Mouse (Mus musculus) ES-Bruce4 (cell line): ENCODE measurements around the gene Vsig2. TPM values are rescaled to one million over a fixed set of nuclear protein-coding genes. Genes with fewer than 3 reads are reported as not detected.

Experiments used
- H3K27ac ChIP-seq: 2 replicates; pipeline ENCODE4 v1.5.1; 2012; ENCODE audit warnings: low read length, inconsistent platforms; ENCODE audit not compliant: insufficient read depth
- H3K27me3 ChIP-seq: 2 replicates; pipeline ENCODE4 v1.6.1; 2012; ENCODE audit warnings: mild to moderate bottlenecking, low read length, inconsistent platforms; ENCODE audit not compliant: control insufficient read depth, poor library complexity, insufficient read depth, severe bottlenecking
- H3K36me3 ChIP-seq: 2 replicates; pipeline ENCODE4 v1.6.1; 2012; ENCODE audit warnings: inconsistent platforms, mild to moderate bottlenecking, low read length, moderate library complexity; ENCODE audit not compliant: control insufficient read depth, poor library complexity, insufficient read depth, severe bottlenecking
- H3K4me1 ChIP-seq: one replicate; pipeline ENCODE4 v1.8.1; 2011; ENCODE audit warnings: low read length; ENCODE audit not compliant: control insufficient read depth, insufficient read depth
- H3K4me3 ChIP-seq: 2 replicates; pipeline ENCODE4 v1.5.1; 2011; ENCODE audit warnings: low read depth, mild to moderate bottlenecking, low read length
- H3K9ac ChIP-seq: 2 replicates; pipeline ENCODE4 v1.6.1; 2012; ENCODE audit warnings: low read depth, mild to moderate bottlenecking, inconsistent platforms; ENCODE audit not compliant: poor library complexity, severe bottlenecking
- H3K9me3 ChIP-seq: replicated peaks from 2 replicates; pipeline ENCODE4 v1.6.1; 2012; ENCODE audit warnings: mild to moderate bottlenecking, low read length, inconsistent platforms; ENCODE audit not compliant: control insufficient read depth, poor library complexity, insufficient read depth, severe bottlenecking
- CTCF ChIP-seq: IDR thresholded peaks from one replicate; pipeline ENCODE4 v1.8.1; 2011; ENCODE audit warnings: low read depth, low read length
- EP300 ChIP-seq: IDR thresholded peaks from 2 replicates; pipeline ENCODE4 v1.6.1; 2011; ENCODE audit warnings: low read depth, low read length; ENCODE audit not compliant: insufficient read depth
- POLR2A ChIP-seq: IDR thresholded peaks from one replicate; pipeline ENCODE4 v1.8.1; 2011; ENCODE audit warnings: low read length; ENCODE audit not compliant: insufficient read depth
- polyA plus RNA-seq: library from polyadenylated mRNA; stranded (reverse); fragments of >200 nt; gene quantifications from 2 replicates; pipeline ENCODE4 v1.2.4, GENCODE M21; 2011; ENCODE audit warnings: low read depth; ENCODE audit not compliant: missing spikeins, insufficient read depth, insufficient read length

Vsig2 gene
- polyA plus RNA-seq, 1 experiment = not detected

DNA sequence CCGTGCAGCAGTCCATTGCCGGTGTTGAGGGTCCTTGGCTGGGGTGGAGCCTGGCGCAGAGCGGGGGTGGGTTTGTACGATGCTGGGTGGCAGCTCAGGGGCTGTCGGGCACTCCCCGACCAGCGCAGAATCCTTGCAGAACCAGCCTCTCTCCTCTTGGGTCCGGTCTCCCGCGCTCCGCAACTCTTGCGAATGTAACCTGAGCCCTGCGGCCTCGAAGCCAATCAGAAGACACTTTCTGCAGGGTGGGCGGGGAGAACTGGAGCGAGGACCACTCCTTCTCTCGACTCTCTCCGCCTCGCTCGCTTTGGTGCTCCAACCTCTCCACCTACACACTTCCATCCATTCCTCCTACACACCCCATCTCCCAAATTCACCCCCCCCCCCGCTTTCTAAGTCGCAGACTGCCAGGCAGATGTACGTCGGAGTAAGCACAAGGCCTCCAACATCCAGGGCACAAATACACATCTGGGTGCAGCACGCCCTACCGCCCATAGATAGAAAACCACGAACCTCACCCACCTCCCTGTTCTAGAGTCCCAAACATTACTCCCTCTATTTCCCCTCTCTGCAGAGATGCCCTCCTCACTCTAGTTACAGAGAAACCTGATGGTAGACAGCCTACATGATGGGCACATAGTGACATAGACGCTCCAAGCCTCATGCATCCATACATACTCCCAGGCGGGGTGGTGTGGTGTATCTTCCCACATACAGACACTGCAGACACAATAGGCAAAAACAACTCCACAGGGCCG lies 13.7 kb downstream of the Vsig2 start, which contains the start of gene Nrgn:
Nrgn (minus strand) TSS at position 369 of the 758 bp plus-strand sequence.
- TF ChIP-seq CTCF (no peak), EP300 (no peak), POLR2A (no peak)
- H3K9ac ChIP-seq = peak within 1 kb of the TSS; percentile 1; the same call in 1 of the 2 replicates
- H3K27ac ChIP-seq = no peak within 1 kb of the TSS
- no peaks in the 10 kb centered on the region for H3K9me3 ChIP-seq
- peak within 1 kb of the TSS; percentile 70 for H3K4me3 ChIP-seq
- H3K27me3 ChIP-seq = no peaks in the 10 kb centered on the region; the same call in 1 of the 2 replicates
- no peaks in the 10 kb centered on the region for H3K36me3 ChIP-seq
- no peaks in the 10 kb centered on the region for H3K4me1 ChIP-seq

DNA sequence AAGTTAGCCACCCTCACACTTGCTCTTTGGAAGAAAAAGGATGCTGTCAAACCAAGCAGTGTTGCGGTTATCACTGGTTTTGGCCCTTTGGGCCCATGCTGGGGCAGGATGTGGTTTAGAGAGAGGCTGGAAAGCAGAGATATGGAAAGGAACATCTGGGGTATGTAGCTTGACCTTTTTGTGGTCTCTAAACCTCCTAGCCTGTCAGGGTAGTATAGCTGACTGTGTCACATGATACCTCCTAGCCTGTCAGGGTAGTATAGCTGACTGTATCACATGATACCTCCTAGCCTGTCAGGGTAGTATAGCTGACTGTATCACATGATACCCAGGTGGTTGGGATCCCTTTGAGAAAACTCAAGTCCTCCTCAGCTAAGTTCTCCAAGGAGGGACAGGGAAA lies 15.2 kb downstream of the Vsig2 start:
- Histone ChIP-seq H3K4me1 (no peaks in the 10 kb centered on the region), H3K9me3 (no peaks in the 10 kb centered on the region), H3K4me3 (no peak overlapping the region), H3K9ac (no peak overlapping the region), H3K36me3 (no peaks in the 10 kb centered on the region), H3K27me3 (no peaks in the 10 kb centered on the region; the same call in 1 of the 2 replicates), H3K27ac (no peak overlapping the region)
- no peak for TF ChIP-seq EP300
- no peak for TF ChIP-seq CTCF
- TF ChIP-seq POLR2A = no peak

DNA sequence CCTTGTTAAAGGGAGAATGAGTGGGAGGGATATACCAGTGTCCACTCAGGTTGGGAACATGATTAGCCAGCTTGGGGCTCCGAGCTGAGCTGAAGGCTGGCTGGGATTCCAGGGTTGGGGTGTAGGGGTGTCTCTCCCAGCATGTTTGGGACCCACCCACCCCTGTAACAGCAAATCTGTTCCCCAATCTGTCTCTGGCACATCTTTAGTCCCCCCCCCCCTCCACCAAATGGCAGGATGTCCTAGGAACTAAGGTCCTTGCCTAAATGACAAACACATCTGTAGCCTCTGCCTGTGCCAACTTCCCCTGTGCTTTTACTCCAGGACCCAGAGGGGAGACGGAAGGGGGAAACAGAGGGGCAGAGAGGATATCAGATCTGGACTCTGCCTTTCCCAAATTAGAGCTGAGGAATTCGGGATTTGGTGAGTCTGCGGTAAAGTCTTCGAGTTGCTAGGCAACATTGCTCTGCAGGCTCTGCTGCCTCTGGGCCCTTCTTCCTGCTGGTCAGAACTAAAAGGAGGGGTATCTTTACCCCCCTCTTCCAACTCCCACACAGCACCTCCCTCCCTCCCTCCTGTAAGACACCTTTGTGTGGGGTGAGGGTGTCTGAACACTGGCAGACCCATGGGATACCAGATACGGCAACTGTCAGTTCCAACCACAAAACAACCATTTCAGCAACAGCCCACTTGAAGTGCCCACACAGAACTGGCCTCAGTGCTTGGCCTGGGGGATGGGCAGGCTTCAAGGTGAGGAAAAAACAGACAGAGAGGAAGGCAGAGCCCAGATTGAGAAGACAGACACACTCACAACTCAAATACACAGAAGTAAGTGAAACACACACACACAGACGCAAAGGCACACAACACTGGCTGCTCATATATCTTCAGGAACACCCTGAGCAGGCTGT lies 16.0 kb downstream of the Vsig2 start, which contains the start of gene Siae:
Siae (plus strand) TSS at position 861 of the 911 bp plus-strand sequence.
- Histone ChIP-seq H3K4me3 (no peak within 1 kb of the TSS), H3K9ac (no peak within 1 kb of the TSS), H3K27ac (no peak within 1 kb of the TSS), H3K4me1 (no peaks in the 10 kb centered on the region), H3K9me3 (no peaks in the 10 kb centered on the region), H3K27me3 (no peaks in the 10 kb centered on the region; the same call in 1 of the 2 replicates), H3K36me3 (no peaks in the 10 kb centered on the region)
- TF ChIP-seq EP300 = no peak
- no peak for TF ChIP-seq POLR2A
- TF ChIP-seq CTCF = no peak

DNA sequence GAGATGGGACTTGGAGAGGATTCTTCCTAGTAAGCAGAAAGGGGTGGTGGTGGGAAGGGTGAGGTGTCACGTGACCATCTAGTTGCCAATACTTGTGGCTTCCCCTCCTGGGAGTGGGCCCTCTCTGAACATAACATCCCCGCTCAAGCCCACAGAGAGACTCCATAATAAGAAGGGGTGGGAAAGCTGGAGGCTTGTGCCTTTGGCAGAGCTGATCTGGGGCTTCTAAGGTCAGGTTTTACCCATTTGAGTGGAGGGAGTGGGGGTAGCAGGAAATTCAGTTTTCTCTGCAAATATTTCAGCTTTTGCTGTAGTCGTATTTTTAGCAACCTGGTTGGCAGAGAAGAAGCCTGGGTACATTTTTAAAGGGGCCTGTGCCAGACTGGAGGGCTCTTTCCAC lies 17.3 kb downstream of the Vsig2 start:
- Histone ChIP-seq H3K27me3 (no peaks in the 10 kb centered on the region; the same call in 1 of the 2 replicates), H3K36me3 (no peaks in the 10 kb centered on the region), H3K9ac (no peak overlapping the region), H3K4me1 (no peaks in the 10 kb centered on the region), H3K9me3 (no peaks in the 10 kb centered on the region), H3K4me3 (no peak overlapping the region), H3K27ac (no peak overlapping the region)
- no peak for TF ChIP-seq POLR2A
- TF ChIP-seq EP300 = no peak
- no peak for TF ChIP-seq CTCF

DNA sequence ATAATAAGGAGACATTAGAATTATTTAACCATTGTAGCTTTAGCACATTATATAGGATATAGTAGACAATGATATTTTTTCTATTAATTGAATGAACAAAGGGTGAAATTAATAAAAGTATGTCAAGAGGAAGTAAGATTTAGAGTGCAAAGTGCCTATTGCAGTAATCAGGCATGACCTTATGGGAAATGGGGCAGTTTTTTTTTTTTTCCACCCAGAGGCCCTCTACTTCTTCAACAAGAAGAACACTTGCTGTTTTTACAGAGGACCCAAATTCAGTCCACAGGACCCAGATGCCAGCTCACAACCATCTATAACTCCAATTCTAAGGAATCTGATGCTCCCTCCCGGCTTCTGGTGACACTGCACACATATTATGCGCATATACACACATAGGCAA lies 21.6 kb downstream of the Vsig2 start:
- TF ChIP-seq CTCF = no peak
- no peak for TF ChIP-seq EP300
- no peak for TF ChIP-seq POLR2A
- Histone ChIP-seq H3K27me3 (no peaks in the 10 kb centered on the region), H3K27ac (no peak overlapping the region), H3K4me1 (no peaks in the 10 kb centered on the region), H3K9me3 (no peaks in the 10 kb centered on the region), H3K36me3 (no peaks in the 10 kb centered on the region), H3K9ac (no peak overlapping the region), H3K4me3 (no peak overlapping the region)

DNA sequence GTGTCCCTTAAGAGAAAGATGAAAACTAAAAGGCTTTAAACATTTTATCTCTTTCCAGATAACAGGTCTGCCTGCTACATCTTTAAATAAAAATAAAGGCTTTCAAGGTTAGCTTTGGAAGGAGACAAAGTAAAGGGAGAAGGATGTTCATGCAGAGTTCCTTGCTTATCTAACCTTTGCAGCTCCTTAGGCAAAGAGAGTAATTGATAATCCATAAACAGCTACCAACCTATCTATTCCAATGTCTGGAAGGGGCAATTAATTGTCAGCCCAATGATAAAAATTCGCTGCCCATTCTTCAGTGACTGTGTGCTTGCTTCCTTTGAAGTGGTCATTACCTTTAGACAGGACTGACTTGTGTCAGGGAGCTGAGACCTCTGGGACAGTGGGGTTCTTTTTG lies 24.8 kb downstream of the Vsig2 start:
- TF ChIP-seq EP300 (no peak), CTCF (no peak), POLR2A (no peak)

More for the DNA sequence above, 24.8 kb downstream of the Vsig2 start:
- Histone ChIP-seq H3K9me3 (no peaks in the 10 kb centered on the region), H3K27me3 (peaks cover 2% of the 10 kb centered on the region; the same call in 1 of the 2 replicates), H3K9ac (no peak overlapping the region), H3K4me3 (no peak overlapping the region), H3K36me3 (no peaks in the 10 kb centered on the region), H3K27ac (no peak overlapping the region), H3K4me1 (no peaks in the 10 kb centered on the region)
